Mouse (Mus musculus): ENCODE measurements at regions not wholly inside any gene's neighbourhood (a gene's known extent, or its start where the extent isn't known, plus 50 kb on each side); places are given as distances from the start of the nearest gene placed in this dataset.

DNA sequence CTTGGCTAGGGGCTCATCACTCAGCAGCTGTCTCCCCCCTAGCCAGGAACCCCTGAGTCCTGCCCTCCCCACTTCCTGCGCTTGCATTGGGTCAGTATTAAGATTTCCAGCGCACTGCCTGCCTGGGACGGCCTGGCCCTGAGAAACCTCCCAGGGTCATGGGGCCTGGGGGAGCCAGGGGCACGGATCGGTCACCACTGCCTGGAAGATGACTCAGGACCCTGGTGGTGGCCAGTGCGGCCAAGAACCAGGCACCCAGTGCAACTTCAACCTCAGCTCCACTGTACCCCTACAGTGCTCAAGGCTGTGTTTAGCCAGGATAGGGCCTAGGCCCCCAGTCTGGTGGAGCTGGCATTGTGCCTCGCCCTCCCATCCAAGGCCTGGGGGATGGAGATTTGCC lies 111.9 kb upstream of the Zbtb40 start:
- Histone ChIP-seq H3K4me2 (no peak overlapping the region), H3K27me3 (replicated peaks) (peaks cover 60% of the 10 kb centered on the region), H3K27ac (replicated peaks) (no peak overlapping the region), H3K9ac (no peak overlapping the region), H3K4me1 (no peaks in the 10 kb centered on the region; the same call in 1 of the 2 replicates), H3K4me3 (no peak overlapping the region), H3K36me3 (no peaks in the 10 kb centered on the region), H3K9me3 (no peaks in the 10 kb centered on the region)
- 64% methylated on average over 7 of the region's 7 CpGs for WGBS
- ATAC-seq (ENCODE audit: extremely low read depth, insufficient number of reproducible peaks, low FRiP score, low TSS enrichment): no peak

DNA sequence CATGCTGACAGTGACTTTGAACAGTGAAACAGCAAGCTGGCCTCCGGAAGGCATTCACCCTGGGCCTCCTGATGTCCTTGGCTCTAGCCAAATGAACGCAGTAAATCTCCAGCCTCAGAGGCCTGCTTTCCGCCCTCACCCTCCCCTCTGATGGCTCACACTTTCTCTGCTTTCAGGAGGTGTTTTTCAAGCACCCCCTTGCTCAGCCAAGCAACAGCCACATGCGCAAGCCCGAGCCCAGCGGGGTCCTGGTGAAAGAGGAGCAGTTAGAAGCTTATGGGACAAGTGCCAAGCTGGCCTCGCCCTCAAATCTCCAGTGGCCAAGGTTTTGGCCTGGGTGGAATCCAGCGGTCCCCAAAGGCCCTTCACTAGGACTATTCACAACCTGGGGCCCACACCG lies 109.6 kb upstream of the Zbtb40 start:
- Histone ChIP-seq H3K9ac (no peak overlapping the region), H3K27me3 (replicated peaks) (peaks cover 41% of the 10 kb centered on the region), H3K9me3 (no peaks in the 10 kb centered on the region), H3K4me3 (no peak overlapping the region), H3K4me2 (no peak overlapping the region), H3K27ac (replicated peaks) (no peak overlapping the region), H3K36me3 (no peaks in the 10 kb centered on the region), H3K4me1 (no peaks in the 10 kb centered on the region; the same call in 1 of the 2 replicates)
- no peak for ATAC-seq (ENCODE audit: extremely low read depth, insufficient number of reproducible peaks, low FRiP score, low TSS enrichment)
- 69% methylated on average over 9 of the region's 9 CpGs for WGBS

DNA sequence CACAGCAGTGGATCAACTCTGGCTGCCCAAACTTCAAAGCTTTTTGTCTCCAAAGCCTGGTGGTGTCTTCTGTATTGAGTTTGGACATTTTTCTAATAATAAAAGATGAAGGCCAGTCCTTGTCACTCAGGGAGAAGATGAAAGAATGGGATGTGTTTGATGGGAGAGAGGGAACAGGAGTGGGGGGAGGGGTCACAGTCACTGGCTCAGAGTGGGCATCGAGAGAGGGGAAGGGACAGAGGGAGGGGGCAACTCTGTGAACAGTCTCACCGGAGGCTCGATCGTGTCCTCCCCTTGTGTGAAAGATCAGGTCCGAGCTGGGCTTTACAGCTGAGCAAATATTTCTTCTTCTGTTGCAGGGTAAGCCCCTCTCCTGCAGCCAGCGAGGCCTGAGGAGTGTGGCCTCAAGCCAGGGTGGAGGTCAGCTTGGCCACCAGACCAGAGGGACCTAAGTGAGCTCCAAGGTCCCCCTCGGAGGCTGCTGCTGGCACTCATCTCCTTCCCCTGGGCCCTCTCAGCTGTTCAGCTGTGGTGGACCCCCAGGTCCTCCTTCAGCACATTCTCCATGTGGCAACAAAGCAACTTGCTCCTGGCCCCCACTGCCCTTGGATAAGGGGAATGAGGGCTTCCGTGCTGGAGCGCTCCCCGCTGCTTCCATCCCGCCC lies 108.0 kb upstream of the Zbtb40 start:
- Histone ChIP-seq H3K27ac (replicated peaks) (no peak overlapping the region), H3K4me1 (no peaks in the 10 kb centered on the region; the same call in 1 of the 2 replicates), H3K27me3 (replicated peaks) (peaks cover 30% of the 10 kb centered on the region), H3K36me3 (no peaks in the 10 kb centered on the region), H3K9me3 (peaks cover 8% of the 10 kb centered on the region), H3K4me3 (no peak overlapping the region), H3K9ac (no peak overlapping the region), H3K4me2 (no peak overlapping the region)
- no peak for ATAC-seq (ENCODE audit: extremely low read depth, insufficient number of reproducible peaks, low FRiP score, low TSS enrichment)
- WGBS: 62% methylated on average over 11 of the region's 11 CpGs

DNA sequence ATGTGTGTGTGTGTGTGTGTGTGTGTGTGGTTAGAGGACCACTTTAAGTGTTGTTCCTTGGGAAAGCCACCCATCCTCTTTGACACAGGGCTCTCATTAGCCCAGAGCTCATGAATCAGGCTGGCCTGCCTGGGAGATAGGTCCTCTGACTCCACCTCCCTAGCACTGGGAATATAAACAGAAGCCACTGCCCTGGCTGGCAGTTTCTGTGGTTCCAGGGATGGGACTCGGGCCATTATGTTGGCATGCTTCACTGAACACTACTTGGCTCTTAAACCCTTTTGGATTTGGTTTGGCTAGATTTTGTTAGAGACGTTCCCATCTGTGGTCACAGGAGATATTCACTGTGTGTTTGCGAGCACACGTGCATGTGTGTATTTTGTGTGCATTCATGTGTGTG lies 100.2 kb upstream of the Zbtb40 start:
- no peaks in the 10 kb centered on the region for H3K36me3 ChIP-seq
- H3K4me3 ChIP-seq: no peak overlapping the region
- H3K4me2 ChIP-seq: no peak overlapping the region
- no peaks in the 10 kb centered on the region for H3K4me1 ChIP-seq
- H3K27ac ChIP-seq (replicated peaks): no peak overlapping the region
- H3K9me3 ChIP-seq: peaks cover 8% of the 10 kb centered on the region
- H3K9ac ChIP-seq: no peak overlapping the region
- no peaks in the 10 kb centered on the region for H3K27me3 ChIP-seq (replicated peaks)
- no peak for ATAC-seq (ENCODE audit: extremely low read depth, insufficient number of reproducible peaks, low FRiP score, low TSS enrichment)
- WGBS: 78% methylated on average over 4 of the region's 4 CpGs

DNA sequence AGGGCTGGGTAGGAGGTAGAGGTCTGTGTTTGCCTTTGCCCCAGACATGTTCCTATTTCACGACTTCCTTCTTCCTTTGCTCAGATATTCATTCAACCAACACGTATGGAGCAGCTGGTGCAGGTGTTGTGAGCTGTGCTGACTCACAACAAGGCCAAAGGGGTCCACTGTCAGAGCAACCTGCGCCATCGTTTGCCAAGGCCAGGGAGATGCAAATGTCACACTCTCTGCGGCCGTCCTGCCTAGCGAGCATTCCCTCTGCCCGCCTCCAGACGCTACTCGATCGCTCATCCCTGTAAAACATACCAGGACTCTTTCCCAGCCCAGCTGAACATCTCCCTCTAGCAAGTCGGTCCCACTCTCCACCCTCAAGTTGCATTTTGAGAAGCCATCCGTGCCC lies 99.2 kb upstream of the Zbtb40 start:
- no peak for ATAC-seq (ENCODE audit: extremely low read depth, insufficient number of reproducible peaks, low FRiP score, low TSS enrichment)
- H3K4me3 ChIP-seq: no peak overlapping the region
- no peak overlapping the region for H3K9ac ChIP-seq
- no peaks in the 10 kb centered on the region for H3K4me1 ChIP-seq
- H3K27ac ChIP-seq (replicated peaks): no peak overlapping the region
- 76% methylated on average over 13 of the region's 13 CpGs for WGBS
- peaks cover 8% of the 10 kb centered on the region for H3K9me3 ChIP-seq
- H3K27me3 ChIP-seq (replicated peaks): peaks cover 5% of the 10 kb centered on the region; the same call in 1 of the 2 replicates
- no peak overlapping the region for H3K4me2 ChIP-seq
- no peaks in the 10 kb centered on the region for H3K36me3 ChIP-seq

DNA sequence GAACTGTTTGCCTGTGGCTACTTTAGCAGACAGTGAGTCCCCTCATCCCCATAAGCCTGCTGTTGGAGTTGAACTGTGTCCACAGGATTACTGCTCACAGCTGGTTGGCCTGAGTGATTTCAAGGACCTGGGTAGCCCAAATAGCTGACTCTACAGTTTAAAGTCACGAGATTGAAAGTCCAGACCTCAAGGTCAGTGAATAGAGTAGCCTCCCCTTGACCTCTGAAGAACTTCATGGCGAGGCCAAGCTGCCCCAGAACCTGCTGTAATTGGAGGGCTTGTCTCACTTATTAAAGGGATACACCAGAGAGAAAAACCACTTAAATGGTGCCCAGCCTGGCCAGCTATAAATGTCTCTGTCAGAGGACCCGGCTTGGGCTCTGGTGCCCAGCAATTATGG lies 97.7 kb upstream of the Zbtb40 start:
- Histone ChIP-seq H3K9ac (no peak overlapping the region), H3K9me3 (no peaks in the 10 kb centered on the region), H3K4me3 (no peak overlapping the region), H3K27me3 (replicated peaks) (peaks cover 15% of the 10 kb centered on the region; the same call in 1 of the 2 replicates), H3K4me1 (no peaks in the 10 kb centered on the region), H3K4me2 (no peak overlapping the region), H3K27ac (replicated peaks) (no peak overlapping the region), H3K36me3 (no peaks in the 10 kb centered on the region)
- no peak for ATAC-seq (ENCODE audit: extremely low read depth, insufficient number of reproducible peaks, low FRiP score, low TSS enrichment)
- WGBS: 59% methylated on average over 3 of the region's 3 CpGs

DNA sequence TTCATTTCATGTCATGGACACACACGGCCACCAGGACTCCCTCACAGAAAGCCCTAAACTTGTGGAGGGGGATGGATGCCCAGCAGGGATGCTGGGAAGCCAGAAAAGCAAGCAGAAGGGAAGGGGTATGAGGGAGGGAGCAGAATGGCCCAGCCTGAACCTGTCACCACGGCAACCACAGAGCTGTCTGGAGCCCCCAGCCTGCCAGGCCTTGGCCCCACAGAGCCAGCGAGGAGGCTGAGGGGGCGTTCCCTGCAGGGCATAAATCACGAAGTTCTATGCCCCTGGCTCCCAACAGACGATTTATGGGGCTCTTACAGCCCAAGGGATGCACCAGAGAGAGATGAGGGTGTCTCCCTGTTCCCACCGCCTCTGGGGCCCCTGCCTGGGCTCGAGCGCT lies 93.7 kb upstream of the Zbtb40 start:
- H3K4me2 ChIP-seq: no peak overlapping the region
- no peak for ATAC-seq (ENCODE audit: extremely low read depth, insufficient number of reproducible peaks, low FRiP score, low TSS enrichment)
- 52% methylated on average over 9 of the region's 9 CpGs for WGBS
- H3K27me3 ChIP-seq (replicated peaks): peaks cover 32% of the 10 kb centered on the region
- H3K36me3 ChIP-seq: no peaks in the 10 kb centered on the region
- H3K4me3 ChIP-seq: no peak overlapping the region
- H3K27ac ChIP-seq (replicated peaks): no peak overlapping the region
- no peak overlapping the region for H3K9ac ChIP-seq
- H3K4me1 ChIP-seq: peaks cover 5% of the 10 kb centered on the region
- H3K9me3 ChIP-seq: no peaks in the 10 kb centered on the region

DNA sequence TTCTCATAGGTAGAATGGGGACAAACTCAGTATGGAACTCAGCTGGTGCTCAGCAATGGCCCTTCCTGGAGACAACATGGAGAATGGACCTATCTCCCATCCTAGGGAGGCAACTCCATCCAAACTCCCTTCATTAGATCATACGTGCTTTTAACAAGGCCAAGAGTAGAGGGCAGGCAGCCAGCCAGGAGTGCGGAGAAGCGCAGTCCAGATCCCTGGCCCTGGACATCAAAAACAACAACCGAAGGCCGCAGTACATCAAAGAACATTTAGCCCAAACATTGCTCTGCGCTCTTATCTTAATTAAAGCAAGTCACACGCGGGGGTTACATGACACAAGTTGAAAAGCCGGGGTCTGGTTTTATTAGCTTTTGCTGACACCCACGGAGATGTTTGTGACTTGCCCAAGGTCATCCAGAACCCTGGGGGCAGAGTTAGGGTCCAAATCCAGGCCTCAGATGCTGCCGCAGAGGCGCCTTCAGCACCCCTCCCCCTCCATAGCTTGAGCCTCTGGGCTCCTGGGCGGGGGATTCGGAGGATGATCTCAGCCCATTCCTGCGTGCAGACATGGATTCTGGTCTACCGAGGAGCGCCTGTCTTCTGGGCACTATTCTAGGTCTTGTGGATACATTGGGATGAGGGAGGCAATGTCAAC lies 90.6 kb upstream of the Zbtb40 start:
- Histone ChIP-seq H3K27me3 (replicated peaks) (peaks cover 42% of the 10 kb centered on the region), H3K4me1 (peaks cover 14% of the 10 kb centered on the region), H3K4me2 (no peak overlapping the region), H3K9me3 (no peaks in the 10 kb centered on the region), H3K36me3 (no peaks in the 10 kb centered on the region), H3K4me3 (no peak overlapping the region), H3K27ac (replicated peaks) (no peak overlapping the region), H3K9ac (no peak overlapping the region)
- no peak for ATAC-seq (ENCODE audit: extremely low read depth, insufficient number of reproducible peaks, low FRiP score, low TSS enrichment)
- WGBS: 57% methylated on average over 17 of the region's 17 CpGs

DNA sequence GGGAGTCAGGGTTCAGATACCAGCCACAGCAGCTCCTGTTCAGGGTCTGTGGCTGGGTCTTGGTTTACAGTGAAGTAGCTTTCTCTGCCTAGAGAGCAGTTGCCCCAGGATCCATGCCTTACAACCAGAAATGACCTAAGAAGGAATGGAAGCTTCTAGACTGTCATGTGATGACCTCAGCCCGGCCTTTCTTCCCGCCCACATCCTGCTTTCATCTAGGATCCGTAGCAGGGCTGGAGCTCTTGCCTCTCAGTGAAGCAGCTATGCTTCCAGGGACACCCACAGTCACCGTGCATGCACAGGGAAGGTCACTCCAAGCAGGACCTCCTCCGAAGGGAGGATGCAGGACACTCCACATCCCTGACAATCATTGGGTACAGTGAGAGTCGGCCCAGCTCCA lies 89.5 kb upstream of the Zbtb40 start:
- no peak for ATAC-seq (ENCODE audit: extremely low read depth, insufficient number of reproducible peaks, low FRiP score, low TSS enrichment)
- H3K27me3 ChIP-seq (replicated peaks): peaks cover 45% of the 10 kb centered on the region

DNA sequence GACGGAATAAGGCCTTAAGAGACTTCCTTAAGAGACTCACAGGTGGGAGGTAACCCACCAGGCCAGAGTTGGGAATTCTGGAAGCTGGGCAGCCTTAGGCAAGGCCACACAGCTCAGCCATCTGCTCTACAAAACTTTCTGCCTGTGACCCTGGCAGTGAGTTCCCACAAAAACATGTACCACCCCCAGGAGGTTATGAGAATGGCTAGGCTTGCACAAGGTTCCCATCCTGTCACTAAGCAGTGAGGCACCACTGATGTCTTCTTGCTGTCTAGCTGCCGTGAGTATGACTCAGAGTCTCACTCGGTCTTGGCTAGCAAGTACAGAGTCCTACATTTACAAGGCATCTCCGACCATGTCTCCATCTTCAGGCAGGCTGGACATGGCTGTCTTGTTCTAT lies 87.7 kb upstream of the Zbtb40 start:
- Histone ChIP-seq H3K4me3 (no peak overlapping the region), H3K4me2 (no peak overlapping the region), H3K9me3 (no peaks in the 10 kb centered on the region), H3K4me1 (peaks cover 26% of the 10 kb centered on the region), H3K36me3 (no peaks in the 10 kb centered on the region), H3K27ac (replicated peaks) (no peak overlapping the region), H3K27me3 (replicated peaks) (peaks cover 49% of the 10 kb centered on the region), H3K9ac (no peak overlapping the region)
- WGBS: 67% methylated on average over 4 of the region's 4 CpGs
- ATAC-seq (ENCODE audit: extremely low read depth, insufficient number of reproducible peaks, low FRiP score, low TSS enrichment): no peak

More for the DNA sequence above, 89.5 kb upstream of the Zbtb40 start:
- 58% methylated on average over 6 of the region's 6 CpGs for WGBS
- Histone ChIP-seq H3K9ac (no peak overlapping the region), H3K4me2 (no peak overlapping the region), H3K27ac (replicated peaks) (no peak overlapping the region), H3K9me3 (no peaks in the 10 kb centered on the region), H3K4me3 (no peak overlapping the region), H3K4me1 (peaks cover 25% of the 10 kb centered on the region), H3K36me3 (no peaks in the 10 kb centered on the region)

DNA sequence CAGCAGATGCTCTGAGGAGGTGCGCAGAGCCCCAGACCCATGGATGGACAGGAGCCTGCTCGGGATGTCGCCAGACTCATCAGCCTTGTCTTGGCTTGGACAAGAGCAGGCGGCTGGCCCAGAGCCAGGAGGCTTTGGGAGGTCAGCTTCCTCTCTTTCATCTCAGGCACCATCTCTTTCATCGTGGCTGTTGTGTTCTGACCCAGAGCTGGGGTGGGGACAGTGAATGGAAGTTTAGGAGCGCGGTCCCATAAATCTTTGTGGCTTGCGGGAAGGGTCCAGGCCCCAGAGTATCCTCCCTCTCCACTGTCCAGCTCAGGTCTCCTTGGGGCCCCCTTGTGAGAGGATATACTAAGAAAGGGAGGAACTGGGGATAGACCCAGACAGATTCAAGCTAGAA lies 87.2 kb upstream of the Zbtb40 start:
- WGBS: 60% methylated on average over 8 of the region's 8 CpGs
- Histone ChIP-seq H3K27me3 (replicated peaks) (peaks cover 46% of the 10 kb centered on the region), H3K4me3 (no peak overlapping the region), H3K9me3 (no peaks in the 10 kb centered on the region), H3K9ac (no peak overlapping the region), H3K4me1 (peaks cover 26% of the 10 kb centered on the region), H3K4me2 (no peak overlapping the region), H3K36me3 (no peaks in the 10 kb centered on the region), H3K27ac (replicated peaks) (no peak overlapping the region)
- ATAC-seq (ENCODE audit: extremely low read depth, insufficient number of reproducible peaks, low FRiP score, low TSS enrichment): no peak

DNA sequence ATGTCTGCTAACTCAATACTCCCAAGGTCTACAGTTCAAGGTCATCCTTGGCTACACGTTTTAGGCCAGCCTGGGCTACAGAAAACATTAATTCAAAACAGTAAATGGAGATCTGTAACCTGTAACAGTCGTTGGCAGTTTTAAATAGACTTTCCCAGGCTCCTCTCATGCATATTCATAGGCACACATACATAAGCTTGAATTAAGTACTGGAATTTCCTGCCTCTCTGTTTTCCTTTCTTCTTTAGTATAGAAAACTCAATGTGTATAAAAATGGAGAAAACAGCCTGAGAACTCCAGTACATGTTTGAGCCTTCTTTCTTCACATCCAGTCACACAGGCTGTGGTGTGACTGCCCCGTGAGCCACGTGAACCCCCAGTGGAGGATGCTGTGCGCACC lies 86.0 kb upstream of the Zbtb40 start:
- no peak overlapping the region for H3K9ac ChIP-seq
- WGBS: 58% methylated on average over 5 of the region's 5 CpGs
- no peak for ATAC-seq (ENCODE audit: extremely low read depth, insufficient number of reproducible peaks, low FRiP score, low TSS enrichment)
- no peak overlapping the region for H3K4me3 ChIP-seq
- H3K27me3 ChIP-seq (replicated peaks): peaks cover 50% of the 10 kb centered on the region
- peaks cover 28% of the 10 kb centered on the region for H3K4me1 ChIP-seq
- no peak overlapping the region for H3K27ac ChIP-seq (replicated peaks)
- H3K4me2 ChIP-seq: no peak overlapping the region
- no peaks in the 10 kb centered on the region for H3K9me3 ChIP-seq
- no peaks in the 10 kb centered on the region for H3K36me3 ChIP-seq
